Mouse (Mus musculus) intestine, embryonic 16.5 days (tissue): Measurements from ENCODE around the gene Olfr981. TPM values are rescaled to one million over a fixed set of nuclear protein-coding genes. Genes with fewer than 3 reads are reported as not detected.
"Not testable (repeated sequence)": the region's sequence is repeated elsewhere in the genome, so short reads cannot be mapped to it uniquely, and the experiment has no call there.

ENCODE experiments used
- ATAC-seq: fragments of 200-750 bp; cut with Nextera tagmentation; 2 replicates; pipeline ENCODE4 v1.8.0; 2017; ENCODE audit warnings: moderate TSS enrichment, moderate library complexity
- H3K27ac ChIP-seq: fragments of 300-500 bp; sonication (generic); 2 replicates; pipeline ENCODE4 v1.5.1; 2014; ENCODE audit warnings: mild to moderate bottlenecking, low read length
- H3K27me3 ChIP-seq: fragments of 300-500 bp; sonication (generic); replicated peaks from 2 replicates; pipeline ENCODE4 v1.6.1; 2014; ENCODE audit warnings: low read length, control low read depth, mixed read lengths; ENCODE audit not compliant: control insufficient read depth, insufficient read depth
- H3K36me3 ChIP-seq: fragments of 300-500 bp; sonication (generic); 2 replicates; pipeline ENCODE4 v1.6.1; 2014; ENCODE audit warnings: low read length, control low read depth; ENCODE audit not compliant: control insufficient read depth, insufficient read depth
- H3K4me1 ChIP-seq: fragments of 300-500 bp; sonication (generic); 2 replicates; pipeline ENCODE4 v1.6.1; 2014; ENCODE audit warnings: low read length, control low read depth, mixed read lengths; ENCODE audit not compliant: control insufficient read depth, insufficient read depth
- H3K4me2 ChIP-seq: fragments of 300-500 bp; sonication (generic); 2 replicates; pipeline ENCODE4 v1.6.1; 2014; ENCODE audit warnings: low read depth, low read length, control low read depth
- H3K4me3 ChIP-seq: fragments of 300-500 bp; sonication (generic); 2 replicates; pipeline ENCODE4 v1.5.1; 2014; ENCODE audit warnings: mild to moderate bottlenecking, low read length
- H3K9ac ChIP-seq: fragments of 300-500 bp; sonication (generic); 2 replicates; pipeline ENCODE4 v1.6.1; 2014; ENCODE audit warnings: low read depth, low read length
- H3K9me3 ChIP-seq: fragments of 300-500 bp; sonication (generic); 2 replicates; pipeline ENCODE4 v1.6.1; 2016; ENCODE audit warnings: low read length, control low read depth; ENCODE audit not compliant: control insufficient read depth
- WGBS: fragments of 180-500 bp; shearing (Covaris S2); extraction: QIAGEN DNeasy Blood & Tissue Kit; methylation state at CpG from one replicate; pipeline ENCODE4 v1.1.7; 2014; 5-methylcytosine and 5-hydroxymethylcytosine counted together
- polyA plus RNA-seq: library from polyadenylated mRNA; unstranded; fragments of >200 nt; fragmentation: Nextera tagmentation; extraction: Ambion mirVana; gene quantifications from 2 replicates; pipeline ENCODE4 v1.2.1, GENCODE M21; 2015

Olfr981 gene
- polyA plus RNA-seq: not detected in 2 replicates

GRCm38 (mm10) chr9:40021164-40021563 is at the start of gene Olfr981:
TSS of gene Olfr981 (plus strand) at chr9:40021464.
- ATAC-seq: no peak
- Histone ChIP-seq H3K9me3 (no peaks in the 10 kb centered on the region), H3K27me3 (no peaks in the 10 kb centered on the region), H3K4me3 (no peak within 1 kb of the TSS), H3K36me3 (no peaks in the 10 kb centered on the region), H3K4me2 (no peak within 1 kb of the TSS), H3K9ac (no peak within 1 kb of the TSS), H3K4me1 (no peaks in the 10 kb centered on the region), H3K27ac (no peak within 1 kb of the TSS)
- WGBS: 63% methylated on average over 2 of the region's 2 CpGs

- H3K27ac ChIP-seq, H3K9me3 ChIP-seq, H3K4me3 ChIP-seq, H3K4me1 ChIP-seq, H3K4me2 ChIP-seq, H3K9ac ChIP-seq, H3K27me3 ChIP-seq, H3K36me3 ChIP-seq: not testable (repeated sequence)
- 74% methylated on average over 1 of the region's 1 CpGs for WGBS
- 0 out of 2 replicates have a peak, but pooled peaks have one; percentile 60 for ATAC-seq
Observed at GRCm38 (mm10) chr9:39976581-39977145, 44.6 kb upstream of the Olfr981 start.

DNA sequence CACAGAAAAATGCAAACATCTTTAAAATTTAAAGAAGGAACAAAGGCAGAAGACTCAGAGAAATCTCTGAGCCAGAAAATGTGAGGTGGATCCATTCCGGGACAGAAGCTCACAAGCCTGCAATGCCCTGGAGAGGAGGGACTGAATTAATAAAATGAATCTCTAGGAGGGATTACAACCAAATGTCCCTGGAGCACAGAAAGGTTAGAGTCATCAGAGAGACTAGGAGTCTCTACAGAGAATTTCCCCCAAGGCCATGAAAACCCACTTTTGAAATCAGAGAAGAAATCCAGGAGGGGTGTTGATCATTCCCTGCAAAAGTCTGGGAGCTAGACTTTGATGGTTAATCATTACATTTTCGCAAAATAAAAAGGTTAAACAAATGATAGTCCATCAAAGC is 29.5 kb upstream of the Olfr981 start, which contains the start of gene Olfr978:
TSS of gene Olfr978 (plus strand) at position 301 of the 400 bp plus-strand sequence.
- Histone ChIP-seq H3K4me1 (no peaks in the 10 kb centered on the region), H3K4me3 (no peak within 1 kb of the TSS), H3K27me3 (no peaks in the 10 kb centered on the region), H3K27ac (no peak within 1 kb of the TSS), H3K9me3 (no peaks in the 10 kb centered on the region), H3K9ac (no peak within 1 kb of the TSS), H3K36me3 (no peaks in the 10 kb centered on the region), H3K4me2 (no peak within 1 kb of the TSS)
- ATAC-seq: no peak
- WGBS: 85% methylated on average over 2 of the region's 2 CpGs

- Histone ChIP-seq H3K27me3 (no peaks in the 10 kb centered on the region), H3K4me3 (no peak within 1 kb of the TSS), H3K4me1 (no peaks in the 10 kb centered on the region), H3K9ac (no peak within 1 kb of the TSS), H3K36me3 (no peaks in the 10 kb centered on the region), H3K9me3 (no peaks in the 10 kb centered on the region), H3K4me2 (no peak within 1 kb of the TSS), H3K27ac (no peak within 1 kb of the TSS)
- no peak for ATAC-seq
- 89% methylated on average over 1 of the region's 1 CpGs for WGBS
Observed at GRCm38 (mm10) chr9:40003365-40003764, 17.9 kb upstream of the Olfr981 start, which contains the start of gene Olfr979. TSS of gene Olfr979 (minus strand) at chr9:40003465.

DNA sequence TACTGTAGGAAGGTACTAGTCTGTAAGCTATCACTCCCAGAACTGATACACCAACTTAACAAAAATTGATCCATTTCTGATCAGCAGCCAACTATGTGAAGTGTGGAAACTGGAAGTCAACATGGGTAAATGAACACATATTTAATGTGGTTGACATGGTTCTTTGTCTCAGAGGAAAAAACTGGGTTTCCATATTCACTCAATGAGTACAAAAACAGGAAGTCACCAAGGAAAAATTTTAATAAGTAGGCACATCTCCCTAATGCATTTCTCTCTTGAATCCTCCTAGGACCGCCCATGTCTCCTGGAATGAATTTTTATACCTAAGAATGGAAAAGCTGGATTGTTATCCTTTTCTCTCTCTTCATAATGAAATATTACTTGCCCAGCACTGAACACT is 11.8 kb upstream of the Olfr981 start, which contains the start of gene Olfr980:
TSS of gene Olfr980 (minus strand) at position 101 of the 400 bp plus-strand sequence.
- Histone ChIP-seq H3K36me3 (no peaks in the 10 kb centered on the region), H3K9me3 (no peaks in the 10 kb centered on the region), H3K9ac (no peak within 1 kb of the TSS), H3K27me3 (no peaks in the 10 kb centered on the region), H3K27ac (no peak within 1 kb of the TSS), H3K4me3 (no peak within 1 kb of the TSS), H3K4me2 (no peak within 1 kb of the TSS), H3K4me1 (no peaks in the 10 kb centered on the region)
- WGBS: 87% methylated on average over 1 of the region's 1 CpGs
- ATAC-seq: no peak

DNA sequence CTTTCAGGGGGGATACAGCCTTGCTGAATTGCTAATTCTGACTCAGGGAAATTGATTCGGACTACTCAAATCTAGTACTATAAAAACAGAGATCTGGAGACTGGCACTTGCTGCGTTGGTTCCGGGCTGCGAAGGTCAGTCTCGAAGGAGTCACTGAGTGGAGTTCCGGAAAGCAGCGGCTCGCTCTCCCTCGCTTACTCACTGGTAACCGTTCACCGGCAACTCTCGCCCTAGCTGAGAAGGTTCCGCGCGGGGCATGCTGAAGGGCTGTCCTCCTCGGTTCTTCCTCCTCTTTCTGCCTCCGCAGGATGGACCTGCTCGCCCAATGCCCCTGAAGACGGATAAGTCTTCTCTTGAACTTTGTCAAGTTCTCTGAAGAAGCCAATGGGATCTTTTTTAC is 28.9 kb downstream of the Olfr981 start:
- Histone ChIP-seq H3K36me3 (no peaks in the 10 kb centered on the region), H3K4me2 (no peak overlapping the region), H3K4me3 (no peak overlapping the region), H3K9me3 (no peaks in the 10 kb centered on the region), H3K27ac (no peak overlapping the region), H3K27me3 (no peaks in the 10 kb centered on the region), H3K4me1 (no peaks in the 10 kb centered on the region), H3K9ac (no peak overlapping the region)
- ATAC-seq: no peak
- 93% methylated on average over 19 of the region's 19 CpGs for WGBS

GRCm38 (mm10) chr9:40073529-40073928 is 52.3 kb downstream of the Olfr981 start, which contains the start of gene Olfr982:
TSS of gene Olfr982 (plus strand) at chr9:40073829.
- no peak for ATAC-seq
- no peak within 1 kb of the TSS for H3K4me2 ChIP-seq
- 83% methylated on average over 2 of the region's 2 CpGs for WGBS
- no peaks in the 10 kb centered on the region for H3K9me3 ChIP-seq
- no peak within 1 kb of the TSS for H3K9ac ChIP-seq
- H3K36me3 ChIP-seq: no peaks in the 10 kb centered on the region
- no peaks in the 10 kb centered on the region for H3K4me1 ChIP-seq
- H3K27ac ChIP-seq: no peak within 1 kb of the TSS
- H3K4me3 ChIP-seq: no peak within 1 kb of the TSS
- H3K27me3 ChIP-seq: no peaks in the 10 kb centered on the region

Other genes with a start within 250 kb of the Olfr981 start
- gene Olfr968, start 238.2 kb upstream of the Olfr981 start, polyA plus RNA-seq: not detected in 2 replicates
- not detected in 2 replicates for gene Olfr969, start 230.5 kb upstream of the Olfr981 start, polyA plus RNA-seq
- not detected in 2 replicates for gene Olfr970, start 212.6 kb upstream of the Olfr981 start, polyA plus RNA-seq
- gene Olfr971, start 184.6 kb upstream of the Olfr981 start, polyA plus RNA-seq: not detected in 2 replicates
- not detected in 2 replicates for gene Olfr972, start 155.0 kb upstream of the Olfr981 start, polyA plus RNA-seq
- not detected in 2 replicates for gene Olfr229, start 114.1 kb upstream of the Olfr981 start, polyA plus RNA-seq
- gene Olfr974, start 84.0 kb upstream of the Olfr981 start, polyA plus RNA-seq: not detected in 2 replicates
- not detected in 2 replicates for gene Olfr975, start 69.4 kb upstream of the Olfr981 start, polyA plus RNA-seq
- not detected in 2 replicates for gene Olfr976, start 60.3 kb upstream of the Olfr981 start, polyA plus RNA-seq
- not detected in 2 replicates for gene Olfr978, start 29.4 kb upstream of the Olfr981 start, polyA plus RNA-seq
- not detected in 2 replicates for gene Olfr979, start 18.0 kb upstream of the Olfr981 start, polyA plus RNA-seq
- gene Olfr980, start 11.9 kb upstream of the Olfr981 start, polyA plus RNA-seq: not detected in 2 replicates
- not detected in 2 replicates for gene Olfr982, start 52.4 kb downstream of the Olfr981 start, polyA plus RNA-seq
- gene Olfr983, start 72.1 kb downstream of the Olfr981 start, polyA plus RNA-seq: not detected in 2 replicates
- gene Olfr984, start 92.7 kb downstream of the Olfr981 start, polyA plus RNA-seq: not detected in 2 replicates
- gene Olfr985, start 108.7 kb downstream of the Olfr981 start, polyA plus RNA-seq: not detected in 2 replicates
- not detected in 2 replicates for gene Tmem225, start 126.7 kb downstream of the Olfr981 start, polyA plus RNA-seq
- not detected in 2 replicates for gene Olfr986, start 159.5 kb downstream of the Olfr981 start, polyA plus RNA-seq
- gene Zfp202, start 170.9 kb downstream of the Olfr981 start, polyA plus RNA-seq: 2.8 and 3.1 TPM in 2 replicates
- gene Scn3b, start 247.8 kb downstream of the Olfr981 start, polyA plus RNA-seq: 4.0 and 4.4 TPM in 2 replicates